Mouse (Mus musculus): Measurements from ENCODE around the gene Catsperg1. TPM values are rescaled to one million over a fixed set of nuclear protein-coding genes. Genes with fewer than 3 reads are reported as not detected.
"Not testable (repeated sequence)": the region's sequence is repeated elsewhere in the genome, so short reads cannot be mapped to it uniquely, and the experiment has no call there.

Gene Catsperg1
- polyA plus RNA-seq, 1 experiment = 27.3 TPM

GRCm38 (mm10) chr7:29151486-29151885, 62.3 kb downstream of the Catsperg1 start:
- H3K4me1 ChIP-seq (ENCODE audit: control insufficient read depth, insufficient read depth, low read length) = no peaks in the 10 kb centered on the region
- H3K9ac ChIP-seq (ENCODE audit: low read depth, poor library complexity, severe bottlenecking) = no peak overlapping the region
- no peaks in the 10 kb centered on the region for H3K27me3 ChIP-seq (ENCODE audit: control insufficient read depth, insufficient read depth, low read length, poor library complexity, severe bottlenecking)
- H3K27ac ChIP-seq (ENCODE audit: insufficient read depth, low read length) = no peak overlapping the region
- H3K9me3 ChIP-seq (replicated peaks; ENCODE audit: control insufficient read depth, insufficient read depth, low read length, poor library complexity, severe bottlenecking) = 0 out of 2 replicates have a peak, but pooled peaks cover 4% of the 10 kb centered on the region
- TF ChIP-seq EP300 (IDR thresholded peaks at IDR 0.05; ENCODE audit: insufficient read depth, low read depth, low read length) = no peak
- no peak for TF ChIP-seq CTCF (IDR thresholded peaks at IDR 0.05; ENCODE audit: low read depth, low read length)
- no peak for TF ChIP-seq POLR2A (IDR thresholded peaks at IDR 0.05; ENCODE audit: insufficient read depth, low read length)
- no peaks in the 10 kb centered on the region for H3K36me3 ChIP-seq (ENCODE audit: control insufficient read depth, insufficient read depth, low read length, poor library complexity, severe bottlenecking)
- H3K4me3 ChIP-seq (ENCODE audit: low read depth, low read length) = no peak overlapping the region

GRCm38 (mm10) chr7:29148771-29149170, 65.1 kb downstream of the Catsperg1 start:
- Histone ChIP-seq H3K4me3 (ENCODE audit: low read depth, low read length) (no peak overlapping the region), H3K27ac (ENCODE audit: insufficient read depth, low read length) (no peak overlapping the region), H3K4me1 (ENCODE audit: control insufficient read depth, insufficient read depth, low read length) (no peaks in the 10 kb centered on the region), H3K36me3 (ENCODE audit: control insufficient read depth, insufficient read depth, low read length, poor library complexity, severe bottlenecking) (no peaks in the 10 kb centered on the region), H3K27me3 (ENCODE audit: control insufficient read depth, insufficient read depth, low read length, poor library complexity, severe bottlenecking) (no peaks in the 10 kb centered on the region), H3K9me3 (replicated peaks; ENCODE audit: control insufficient read depth, insufficient read depth, low read length, poor library complexity, severe bottlenecking) (no peaks in the 10 kb centered on the region), H3K9ac (ENCODE audit: low read depth, poor library complexity, severe bottlenecking) (no peak overlapping the region)
- TF ChIP-seq POLR2A (IDR thresholded peaks at IDR 0.05; ENCODE audit: insufficient read depth, low read length) (no peak), CTCF (IDR thresholded peaks at IDR 0.05; ENCODE audit: low read depth, low read length) (no peak), EP300 (IDR thresholded peaks at IDR 0.05; ENCODE audit: insufficient read depth, low read depth, low read length) (no peak)

GRCm38 (mm10) chr7:29146625-29147367, 67.0 kb downstream of the Catsperg1 start:
- H3K4me1 ChIP-seq (ENCODE audit: control insufficient read depth, insufficient read depth, low read length) = no peaks in the 10 kb centered on the region
- no peak overlapping the region for H3K4me3 ChIP-seq (ENCODE audit: low read depth, low read length)
- H3K27me3 ChIP-seq (ENCODE audit: control insufficient read depth, insufficient read depth, low read length, poor library complexity, severe bottlenecking) = no peaks in the 10 kb centered on the region
- no peaks in the 10 kb centered on the region for H3K36me3 ChIP-seq (ENCODE audit: control insufficient read depth, insufficient read depth, low read length, poor library complexity, severe bottlenecking)
- H3K9ac ChIP-seq (ENCODE audit: low read depth, poor library complexity, severe bottlenecking) = no peak overlapping the region
- TF ChIP-seq EP300 (IDR thresholded peaks at IDR 0.05; ENCODE audit: insufficient read depth, low read depth, low read length) (no peak), CTCF (IDR thresholded peaks at IDR 0.05; ENCODE audit: low read depth, low read length) (no peak), POLR2A (IDR thresholded peaks at IDR 0.05; ENCODE audit: insufficient read depth, low read length) (no peak)
- no peak overlapping the region for H3K27ac ChIP-seq (ENCODE audit: insufficient read depth, low read length)
- no peaks in the 10 kb centered on the region for H3K9me3 ChIP-seq (replicated peaks; ENCODE audit: control insufficient read depth, insufficient read depth, low read length, poor library complexity, severe bottlenecking)

- H3K4me3 ChIP-seq (ENCODE audit: low read depth, low read length) = no peak overlapping the region
- H3K36me3 ChIP-seq (ENCODE audit: control insufficient read depth, insufficient read depth, low read length, poor library complexity, severe bottlenecking) = no peaks in the 10 kb centered on the region
- no peaks in the 10 kb centered on the region for H3K9me3 ChIP-seq (replicated peaks; ENCODE audit: control insufficient read depth, insufficient read depth, low read length, poor library complexity, severe bottlenecking)
- H3K27ac ChIP-seq (ENCODE audit: insufficient read depth, low read length) = no peak overlapping the region
- H3K27me3 ChIP-seq (ENCODE audit: control insufficient read depth, insufficient read depth, low read length, poor library complexity, severe bottlenecking) = no peaks in the 10 kb centered on the region
- H3K4me1 ChIP-seq (ENCODE audit: control insufficient read depth, insufficient read depth, low read length) = peaks cover 2% of the 10 kb centered on the region
- H3K9ac ChIP-seq (ENCODE audit: low read depth, poor library complexity, severe bottlenecking) = no peak overlapping the region
- TF ChIP-seq POLR2A (IDR thresholded peaks at IDR 0.05; ENCODE audit: insufficient read depth, low read length) (no peak), EP300 (IDR thresholded peaks at IDR 0.05; ENCODE audit: insufficient read depth, low read depth, low read length) (no peak)
Observed at GRCm38 (mm10) chr7:29144006-29144405, 69.8 kb downstream of the Catsperg1 start.

GRCm38 (mm10) chr7:29141416-29141815, 72.4 kb downstream of the Catsperg1 start:
- no peak overlapping the region for H3K9ac ChIP-seq (ENCODE audit: low read depth, poor library complexity, severe bottlenecking)
- H3K27me3 ChIP-seq (ENCODE audit: control insufficient read depth, insufficient read depth, low read length, poor library complexity, severe bottlenecking) = no peaks in the 10 kb centered on the region
- H3K9me3 ChIP-seq (replicated peaks; ENCODE audit: control insufficient read depth, insufficient read depth, low read length, poor library complexity, severe bottlenecking) = no peaks in the 10 kb centered on the region
- H3K27ac ChIP-seq (ENCODE audit: insufficient read depth, low read length) = no peak overlapping the region
- no peak for TF ChIP-seq EP300 (IDR thresholded peaks at IDR 0.05; ENCODE audit: insufficient read depth, low read depth, low read length)
- no peak for TF ChIP-seq POLR2A (IDR thresholded peaks at IDR 0.05; ENCODE audit: insufficient read depth, low read length)
- TF ChIP-seq CTCF (IDR thresholded peaks at IDR 0.05; ENCODE audit: low read depth, low read length) = no peak
- H3K4me1 ChIP-seq (ENCODE audit: control insufficient read depth, insufficient read depth, low read length) = peaks cover 2% of the 10 kb centered on the region
- H3K4me3 ChIP-seq (ENCODE audit: low read depth, low read length) = no peak overlapping the region
- H3K36me3 ChIP-seq (ENCODE audit: control insufficient read depth, insufficient read depth, low read length, poor library complexity, severe bottlenecking) = no peaks in the 10 kb centered on the region

- H3K4me1 ChIP-seq (ENCODE audit: control insufficient read depth, insufficient read depth, low read length); H3K27ac ChIP-seq (ENCODE audit: insufficient read depth, low read length); H3K9ac ChIP-seq (ENCODE audit: low read depth, poor library complexity, severe bottlenecking); H3K4me3 ChIP-seq (ENCODE audit: low read depth, low read length); H3K27me3 ChIP-seq (ENCODE audit: control insufficient read depth, insufficient read depth, low read length, poor library complexity, severe bottlenecking); H3K9me3 ChIP-seq (replicated peaks; ENCODE audit: control insufficient read depth, insufficient read depth, low read length, poor library complexity, severe bottlenecking); H3K36me3 ChIP-seq (ENCODE audit: control insufficient read depth, insufficient read depth, low read length, poor library complexity, severe bottlenecking): not testable (repeated sequence)
Observed at GRCm38 (mm10) chr7:29139237-29139636, 74.6 kb downstream of the Catsperg1 start.
